Mouse (Mus musculus) forebrain, embryonic 11.5 days (tissue): ENCODE results near the gene Spats2l. TPM values are rescaled to one million over a fixed set of nuclear protein-coding genes. Genes with fewer than 3 reads are reported as not detected.

Source experiments
- ATAC-seq: fragments of 200-750 bp; cut with Nextera tagmentation; replicated peaks from 2 replicates; pipeline ENCODE4 v1.8.0; 2017; ENCODE audit warnings: moderate TSS enrichment; ENCODE audit not compliant: low FRiP score
- DNase-seq: peaks from one replicate; pipeline ENCODE4 v3.0.0-alpha.2; 2017; ENCODE audit warnings: low spot score
- H3K27ac ChIP-seq: fragments of 300-500 bp; sonication (generic); 2 replicates; pipeline ENCODE4 v1.5.1; 2014; ENCODE audit warnings: low read depth, low read length
- H3K27me3 ChIP-seq: fragments of 300-500 bp; sonication (generic); 2 replicates; pipeline ENCODE4 v1.6.1; 2014; ENCODE audit warnings: mild to moderate bottlenecking, low read length, mixed read lengths; ENCODE audit not compliant: control insufficient read depth, insufficient read depth
- H3K36me3 ChIP-seq: fragments of 300-500 bp; sonication (generic); 2 replicates; pipeline ENCODE4 v1.6.1; 2014; ENCODE audit warnings: mild to moderate bottlenecking, low read length, moderate library complexity, mixed read lengths; ENCODE audit not compliant: control insufficient read depth, insufficient read depth
- H3K4me1 ChIP-seq: fragments of 300-500 bp; sonication (generic); replicated peaks from 2 replicates; pipeline ENCODE4 v1.6.1; 2014; ENCODE audit warnings: low read length, mixed read lengths; ENCODE audit not compliant: control insufficient read depth, insufficient read depth
- H3K4me2 ChIP-seq: fragments of 300-500 bp; sonication (generic); 2 replicates; pipeline ENCODE4 v1.6.1; 2014; ENCODE audit warnings: low read depth, mild to moderate bottlenecking, low read length, moderate library complexity, mixed read lengths; ENCODE audit not compliant: severe bottlenecking
- H3K4me3 ChIP-seq: fragments of 300-500 bp; sonication (generic); 2 replicates; pipeline ENCODE4 v1.5.1; 2014; ENCODE audit warnings: low read depth, low read length
- H3K9ac ChIP-seq: fragments of 300-500 bp; sonication (generic); 2 replicates; pipeline ENCODE4 v1.6.1; 2014; ENCODE audit warnings: low read length
- H3K9me3 ChIP-seq: fragments of 300-500 bp; sonication (generic); 2 replicates; pipeline ENCODE4 v1.6.1; 2016; ENCODE audit warnings: low read length, mixed read lengths; ENCODE audit not compliant: control insufficient read depth
- WGBS: fragments of 180-500 bp; shearing (Covaris S2); extraction: QIAGEN DNeasy Blood & Tissue Kit; methylation state at CpG from one replicate; pipeline ENCODE4 v1.1.7; 2014; 5-methylcytosine and 5-hydroxymethylcytosine counted together
- polyA plus RNA-seq: library from polyadenylated mRNA; unstranded; fragments of >200 nt; fragmentation: Nextera tagmentation; extraction: Ambion mirVana; gene quantifications from 2 replicates; pipeline ENCODE4 v1.2.1, GENCODE M21; 2014

Spats2l gene
- polyA plus RNA-seq, 1 experiment from 2014 or later: 37.5 TPM

DNA sequence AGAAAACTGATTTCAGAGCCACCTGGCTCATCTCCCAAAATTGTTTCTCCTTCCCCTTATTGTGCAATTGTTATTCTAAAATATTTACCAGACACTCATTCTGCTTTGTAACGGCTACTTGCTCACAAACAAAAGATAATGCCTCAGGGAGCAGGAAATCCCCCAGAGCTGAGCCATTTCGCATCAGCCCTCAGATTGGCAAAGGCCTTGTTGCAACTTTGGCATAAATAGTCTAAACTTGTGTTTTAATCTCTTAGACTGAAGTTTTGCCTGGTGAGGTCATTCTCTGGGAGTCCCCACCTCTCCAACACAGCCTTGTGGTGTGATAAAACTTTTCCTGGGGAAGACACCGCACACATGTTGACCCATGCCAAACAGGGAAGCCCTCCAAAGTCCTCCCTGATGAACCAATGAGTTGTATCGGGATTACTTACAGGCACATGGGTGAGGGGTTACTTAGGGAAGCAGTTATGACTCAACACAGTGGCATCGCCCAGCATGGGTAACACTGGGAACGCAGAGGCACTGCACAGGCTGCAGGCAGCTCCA lies 215.2 kb downstream of the Spats2l start:
- H3K4me1 ChIP-seq: no peaks in the 10 kb centered on the region
- H3K27me3 ChIP-seq: no peaks in the 10 kb centered on the region
- no peak overlapping the region for H3K4me3 ChIP-seq
- DNase-seq (no peak), ATAC-seq (no peak)
- H3K9ac ChIP-seq: no peak overlapping the region
- H3K27ac ChIP-seq: no peak overlapping the region
- no peaks in the 10 kb centered on the region for H3K36me3 ChIP-seq
- H3K4me2 ChIP-seq: no peak overlapping the region
- no peaks in the 10 kb centered on the region for H3K9me3 ChIP-seq
- WGBS: 52% methylated on average over 6 of the region's 6 CpGs

DNA sequence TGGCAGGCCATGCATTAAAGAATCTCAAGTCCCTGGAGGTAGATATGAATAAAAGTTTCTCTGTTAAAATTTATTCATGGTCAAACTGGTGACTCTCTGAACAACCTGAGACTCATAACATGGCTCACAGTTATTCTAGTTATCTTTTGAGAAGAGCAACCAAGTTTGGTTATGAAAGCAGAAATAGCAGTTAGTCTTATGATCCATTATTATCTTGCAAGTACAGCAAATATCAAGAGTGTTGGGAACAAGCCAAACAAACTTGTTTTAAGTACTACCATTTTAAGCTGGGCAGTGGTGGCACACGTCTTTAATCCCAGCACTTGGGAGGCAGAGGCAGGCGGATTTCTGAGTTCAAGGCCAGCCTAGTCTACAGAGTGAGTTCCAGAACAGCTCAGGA lies 217.3 kb downstream of the Spats2l start:
- WGBS: 84% methylated on average over 2 of the region's 2 CpGs
- DNase-seq (no peak), ATAC-seq (no peak)
- Histone ChIP-seq H3K4me1 (no peaks in the 10 kb centered on the region), H3K4me3 (no peak overlapping the region), H3K27me3 (no peaks in the 10 kb centered on the region), H3K36me3 (no peaks in the 10 kb centered on the region), H3K4me2 (no peak overlapping the region), H3K9me3 (no peaks in the 10 kb centered on the region), H3K27ac (no peak overlapping the region), H3K9ac (no peak overlapping the region)

DNA sequence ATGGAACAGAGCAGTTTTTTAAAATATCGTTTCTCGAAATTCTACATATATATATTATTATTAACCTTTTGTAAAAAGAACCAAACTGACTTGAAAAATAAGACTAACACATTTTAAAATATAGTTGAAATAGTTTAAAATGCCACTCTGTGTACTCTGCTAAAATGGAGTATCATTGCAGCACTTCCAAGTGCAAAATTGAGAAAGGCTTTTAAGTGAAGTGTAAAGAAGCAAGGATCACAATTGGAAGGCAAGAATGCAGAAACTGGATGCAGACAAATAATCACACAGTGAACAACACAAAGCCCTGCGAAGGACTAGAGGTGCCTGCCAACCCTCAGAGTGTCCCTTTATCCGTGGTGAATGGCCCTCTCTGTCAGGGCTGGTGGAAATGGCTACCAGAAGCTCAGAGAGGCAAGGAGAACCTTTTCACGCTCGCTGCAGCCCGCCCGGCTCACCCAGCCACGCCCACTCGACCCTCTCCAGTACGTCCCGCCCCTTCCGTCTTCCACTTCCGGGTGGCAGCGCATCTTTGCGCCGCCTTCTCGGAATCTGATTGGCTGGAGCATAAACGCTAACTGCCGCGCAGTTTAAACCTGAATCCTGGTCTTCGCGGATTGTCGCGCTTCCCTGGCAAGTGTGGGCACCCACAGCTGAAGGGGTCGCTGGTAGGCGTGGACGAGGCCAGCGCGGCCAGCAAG lies 221.6 kb downstream of the Spats2l start, which contains the start of gene Sgo2a:
Gene Sgo2a, plus strand, starts transcription at position 540 of the 701 bp plus-strand sequence.
- ATAC-seq: peak; percentile 99
- 6% methylated on average over 30 of the region's 30 CpGs for WGBS
- peak within 1 kb of the TSS; percentile 77 for H3K4me2 ChIP-seq
- DNase-seq: peak; percentile 97
- peak within 1 kb of the TSS; percentile 57 for H3K27ac ChIP-seq
- H3K27me3 ChIP-seq: no peaks in the 10 kb centered on the region
- peak within 1 kb of the TSS; percentile 91 for H3K9ac ChIP-seq
- H3K4me3 ChIP-seq: peak within 1 kb of the TSS; percentile 86
- H3K4me1 ChIP-seq: peaks cover 4% of the 10 kb centered on the region; the same call in 1 of the 2 replicates
- H3K36me3 ChIP-seq: no peaks in the 10 kb centered on the region
- H3K9me3 ChIP-seq: no peaks in the 10 kb centered on the region

DNA sequence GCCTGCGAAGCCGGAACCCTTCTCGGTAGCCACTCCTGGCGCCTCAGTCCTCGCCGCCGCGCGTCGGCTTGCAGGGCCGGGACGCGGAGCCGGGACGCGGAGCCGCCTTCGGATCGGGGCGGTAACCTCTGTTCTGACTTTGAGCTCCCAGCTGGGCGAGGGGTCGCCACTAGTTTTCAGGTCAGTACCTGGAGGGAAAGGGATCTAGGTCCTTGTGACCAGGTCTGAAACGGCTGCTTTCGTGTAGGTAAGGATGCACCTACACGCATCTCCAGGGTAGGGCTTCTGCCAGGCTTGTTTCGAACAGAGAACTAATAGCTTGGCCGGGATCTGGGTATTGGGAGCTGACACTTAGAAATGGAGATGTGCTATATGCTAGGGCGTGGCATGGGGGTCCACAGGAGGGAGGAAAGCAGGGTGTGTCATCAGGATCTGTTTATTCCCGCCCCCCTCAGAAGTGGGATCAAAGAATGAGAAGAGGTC lies 222.2 kb downstream of the Spats2l start:
- Histone ChIP-seq H3K9ac (peak overlapping the region; percentile 91), H3K4me3 (peak overlapping the region; percentile 86), H3K9me3 (no peaks in the 10 kb centered on the region), H3K27ac (peak overlapping the region; percentile 55), H3K27me3 (no peaks in the 10 kb centered on the region), H3K4me2 (peak overlapping the region; percentile 77), H3K4me1 (peaks cover 4% of the 10 kb centered on the region; the same call in 1 of the 2 replicates), H3K36me3 (no peaks in the 10 kb centered on the region; the same call in 1 of the 2 replicates)
- 0% methylated on average over 29 of the region's 29 CpGs for WGBS
- ATAC-seq (no peak; the same call in none of the 2 replicates), DNase-seq (no peak)

Other genes starting within 250 kb of the Spats2l start
- gene Sgo2a, start 221.8 kb downstream of the Spats2l start, polyA plus RNA-seq: 28.0 and 31.0 TPM in 2 replicates
- gene Kctd18, start 244.8 kb downstream of the Spats2l start, polyA plus RNA-seq: 19.5 TPM in 2 replicates